Mouse (Mus musculus) cortical plate, adult 2 months (tissue): ENCODE results near the gene Ubl7.

Experiments
- CTCF ChIP-seq: fragments of 200-500 bp; IDR thresholded peaks from 2 replicates; pipeline ENCODE4 v1.5.1; 2011; ENCODE audit warnings: mild to moderate bottlenecking, control low read depth, low read length; ENCODE audit not compliant: insufficient read depth; ENCODE audit errors: extremely low read depth
- POLR2A ChIP-seq: fragments of 200-500 bp; IDR thresholded peaks from 2 replicates; pipeline ENCODE4 v1.6.1; 2011; ENCODE audit warnings: mild to moderate bottlenecking, low read length, control low read depth; ENCODE audit not compliant: insufficient read depth; ENCODE audit errors: extremely low read depth

GRCm38 (mm10) chr9:57969736-57970495 is 59.1 kb downstream of the Ubl7 start:
- no peak for TF ChIP-seq CTCF
- no peak for TF ChIP-seq POLR2A
